Mouse (Mus musculus) urinary bladder, postnatal 25 days (tissue): ENCODE results near the gene Atp5j.

ENCODE experiments used
- DNase-seq: peaks from one replicate; pipeline ENCODE4 v3.0.0; 2022; ENCODE audit warnings: low spot score

Atp5j gene

GRCm38 (mm10) chr16:84835441-84835822 lies at the start of gene Atp5j:
TSS of gene Atp5j (minus strand) at chr16:84835625.
- DNase-seq: peak; percentile 73

GRCm38 (mm10) chr16:84884572-84884971 lies 49.1 kb upstream of the Atp5j start:
- DNase-seq: no peak

GRCm38 (mm10) chr16:84881754-84882321 lies 46.4 kb upstream of the Atp5j start:
- no peak for DNase-seq

GRCm38 (mm10) chr16:84881168-84881567 lies 45.7 kb upstream of the Atp5j start:
- no peak for DNase-seq

GRCm38 (mm10) chr16:84879146-84879545 lies 43.7 kb upstream of the Atp5j start:
- peak; percentile 52 for DNase-seq

GRCm38 (mm10) chr16:84876082-84876481 lies 40.7 kb upstream of the Atp5j start:
- no peak for DNase-seq

- DNase-seq: no peak
Observed at GRCm38 (mm10) chr16:84875718-84876035, 40.3 kb upstream of the Atp5j start.

GRCm38 (mm10) chr16:84875012-84875717 lies 39.7 kb upstream of the Atp5j start:
- DNase-seq: peak; percentile 4

- DNase-seq: no peak
Observed at GRCm38 (mm10) chr16:84873805-84874204, 38.4 kb upstream of the Atp5j start.

GRCm38 (mm10) chr16:84864656-84865055 lies 29.2 kb upstream of the Atp5j start:
- no peak for DNase-seq

- DNase-seq: no peak
Observed at GRCm38 (mm10) chr16:84853492-84853891, 18.1 kb upstream of the Atp5j start.

- no peak for DNase-seq
Observed at GRCm38 (mm10) chr16:84838576-84838975, 3.2 kb upstream of the Atp5j start.

- DNase-seq: peak; percentile 36
Observed at GRCm38 (mm10) chr16:84835823-84836743, 658 bp upstream of the Atp5j start.

- peak; percentile 73 for DNase-seq
Observed at GRCm38 (mm10) chr16:84834745-84835440, 532 bp downstream of the Atp5j start, which contains the start of gene Gabpa. TSS of gene Gabpa (plus strand) at chr16:84834925.

GRCm38 (mm10) chr16:84834344-84834743 lies 1.1 kb downstream of the Atp5j start:
- DNase-seq: no peak

GRCm38 (mm10) chr16:84832736-84833135 lies 2.7 kb downstream of the Atp5j start:
- DNase-seq: no peak

GRCm38 (mm10) chr16:84831696-84832095 lies 3.7 kb downstream of the Atp5j start:
- DNase-seq: no peak

GRCm38 (mm10) chr16:84825009-84825408 lies 10.4 kb downstream of the Atp5j start:
- DNase-seq: peak; percentile 19

- no peak for DNase-seq
Observed at GRCm38 (mm10) chr16:84817423-84817822, 18.0 kb downstream of the Atp5j start.

- no peak for DNase-seq
Observed at GRCm38 (mm10) chr16:84814511-84814910, 20.9 kb downstream of the Atp5j start.

GRCm38 (mm10) chr16:84813852-84814251 lies 21.6 kb downstream of the Atp5j start:
- no peak for DNase-seq

- no peak for DNase-seq
Observed at GRCm38 (mm10) chr16:84810254-84810653, 25.2 kb downstream of the Atp5j start.
